Comparison of ENCODE assay signal across 8 mouse cellular contexts in the genomic region with DNA sequence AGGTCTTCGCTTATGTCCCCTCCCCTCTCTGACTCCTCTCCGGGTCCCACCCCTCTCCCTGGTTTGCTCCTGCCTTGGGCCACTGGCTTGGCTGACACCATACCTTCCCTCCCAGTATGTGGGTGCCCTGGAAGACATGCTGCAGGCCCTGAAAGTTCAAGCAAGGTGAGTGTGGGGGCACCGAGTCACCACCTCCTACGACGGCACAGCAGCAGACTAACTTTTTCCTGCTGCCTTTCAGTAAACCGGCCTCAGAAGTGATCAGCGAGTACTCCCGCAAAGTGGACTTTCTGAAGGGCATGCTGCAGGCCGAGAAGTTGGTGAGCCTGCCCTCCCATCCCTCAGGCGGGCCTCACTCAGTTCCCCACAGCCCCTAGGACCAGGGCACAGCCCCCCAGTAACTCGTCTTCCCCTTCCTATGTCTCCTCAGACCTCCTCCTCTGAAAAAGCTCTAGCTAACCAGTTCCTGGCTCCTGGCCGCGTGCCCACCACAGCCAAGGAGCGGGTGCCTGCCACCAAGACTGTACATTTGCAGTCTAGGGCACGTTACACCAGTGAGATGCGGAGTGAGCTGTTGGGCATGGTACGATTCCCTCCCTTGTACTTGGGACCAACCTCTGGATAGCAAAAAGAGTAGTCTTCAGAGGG. TPM values are rescaled to one million over a fixed set of nuclear protein-coding genes. Genes with fewer than 3 reads are reported as not detected.
DNase-seq lines count a peak whose midpoint lies in the region; ATAC-seq and TF ChIP-seq lines count a peak whose summit lies in the region.

No protein-coding gene starts in this region.

- TF ChIP-seq CTCF in embryonic fibroblast, embryonic 13.5 days (IDR thresholded peaks at IDR 0.05; ENCODE audit: borderline replicate concordance, insufficient read depth, low read length): no peak
- no peak for TF ChIP-seq CTCF in stomach, postnatal 0 days (IDR thresholded peaks at IDR 0.05; ENCODE audit: low read depth)

- TF ChIP-seq EP300 in stomach, postnatal 0 days (optimal IDR thresholded peaks at IDR 0.05): no peak

- no peak; the same call in 1 of the 2 replicates for ATAC-seq in heart, embryonic 14.5 days (ENCODE audit: insufficient number of reproducible peaks, insufficient read depth, low FRiP score, low read depth)
- no peak for ATAC-seq in limb, embryonic 14.5 days (ENCODE audit: low FRiP score, low read depth)
- no peak for ATAC-seq in stomach, postnatal 0 days (ENCODE audit: low FRiP score, low TSS enrichment)

- H3K36me3 ChIP-seq in heart, embryonic 14.5 days (ENCODE audit: control insufficient read depth, insufficient read depth, low read length): peaks cover 14% of the 10 kb centered on the region
- peaks cover 19% of the 10 kb centered on the region for H3K36me3 ChIP-seq in ES-E14 (ENCODE audit: control insufficient read depth, insufficient read depth, low read length, poor library complexity, severe bottlenecking)
- peaks cover 15% of the 10 kb centered on the region for H3K36me3 ChIP-seq in limb, embryonic 14.5 days (ENCODE audit: control insufficient read depth, insufficient read depth, low read length)
- H3K36me3 ChIP-seq in stomach, postnatal 0 days (ENCODE audit: control insufficient read depth, insufficient read depth, low read length): peaks cover 10% of the 10 kb centered on the region

- WGBS in heart, embryonic 14.5 days: 40% methylated on average over 17 of the region's 17 CpGs
- 46% methylated on average over 17 of the region's 17 CpGs for WGBS in limb, embryonic 14.5 days
- WGBS in stomach, postnatal 0 days: 35% methylated on average over 17 of the region's 17 CpGs

- no peaks in the 10 kb centered on the region for H3K9me3 ChIP-seq in heart, embryonic 14.5 days (ENCODE audit: control insufficient read depth, low read length)
- H3K9me3 ChIP-seq in ES-E14 (ENCODE audit: control insufficient read depth, insufficient read depth, low read depth, low read length): no peaks in the 10 kb centered on the region
- H3K9me3 ChIP-seq in limb, embryonic 14.5 days (ENCODE audit: control insufficient read depth, low read length): no peaks in the 10 kb centered on the region
- H3K9me3 ChIP-seq in stomach, postnatal 0 days (ENCODE audit: control insufficient read depth, low read length): no peaks in the 10 kb centered on the region

- no peaks in the 10 kb centered on the region for H3K27me3 ChIP-seq in heart, embryonic 14.5 days (ENCODE audit: control insufficient read depth, insufficient read depth, low read length)
- no peaks in the 10 kb centered on the region for H3K27me3 ChIP-seq in limb, embryonic 14.5 days (ENCODE audit: control insufficient read depth, insufficient read depth, low read length)
- no peaks in the 10 kb centered on the region for H3K27me3 ChIP-seq in stomach, postnatal 0 days (ENCODE audit: control insufficient read depth, insufficient read depth, low read length)

- H3K4me3 ChIP-seq in heart, embryonic 14.5 days (ENCODE audit: control insufficient read depth in 1 of 2, insufficient read depth in 1 of 2, low read depth in 1 of 2, low read length in 2 of 2): peak overlapping the region; percentile 66 to 80
- H3K4me3 ChIP-seq in ES-E14 (ENCODE audit: insufficient read depth in 1 of 2, low read depth in 1 of 2, low read length in 2 of 2, poor library complexity in 1 of 2, severe bottlenecking in 1 of 2): peak overlapping the region; percentile 90 to 97
- H3K4me3 ChIP-seq in embryonic fibroblast, embryonic 13.5 days (ENCODE audit: insufficient read depth, low read length): peak overlapping the region; percentile 62
- H3K4me3 ChIP-seq in limb, embryonic 14.5 days (replicated peaks; ENCODE audit: low read length): peak overlapping the region; percentile 66
- peak overlapping the region; percentile 72 for H3K4me3 ChIP-seq in stomach, postnatal 0 days (ENCODE audit: low read depth, low read length)

- peak; percentile 74 for TF ChIP-seq POLR2A in embryonic fibroblast, embryonic 13.5 days (IDR thresholded peaks at IDR 0.05; ENCODE audit: low read depth, low read length)
- TF ChIP-seq POLR2A in limb, embryonic 14.5 days (IDR thresholded peaks at IDR 0.05; ENCODE audit: borderline replicate concordance, extremely low read depth, insufficient read depth, insufficient read length): no peak

- H3K27ac ChIP-seq in heart, embryonic 14.5 days (replicated peaks in 1 of 2; ENCODE audit: control insufficient read depth in 1 of 2, insufficient read depth in 1 of 2, low read depth in 2 of 2, low read length in 2 of 2): peak overlapping the region; percentile 89 to 95
- peak overlapping the region; percentile 48 for H3K27ac ChIP-seq in ES-E14 (ENCODE audit: insufficient read depth, low read depth, low read length, poor library complexity, severe bottlenecking)
- peak overlapping the region; percentile 78 for H3K27ac ChIP-seq in embryonic fibroblast, embryonic 13.5 days (ENCODE audit: insufficient read depth, low read length)
- H3K27ac ChIP-seq in limb, embryonic 14.5 days (replicated peaks; ENCODE audit: low read depth, low read length): peak overlapping the region; percentile 90
- peak overlapping the region; percentile 93 for H3K27ac ChIP-seq in stomach, postnatal 0 days (replicated peaks)

- in situ Hi-C loops in ES-E14 (cut with MboI; ENCODE audit: low sequenced_read_pairs in 2 of 2, unreplicated experiment in 2 of 2): no loop called here

- H3K4me1 ChIP-seq in heart, embryonic 14.5 days (ENCODE audit: control insufficient read depth in 2 of 2, insufficient read depth in 2 of 2, low read length in 2 of 2): peaks cover 4 to 24% of the 10 kb centered on the region in 2 experiments
- H3K4me1 ChIP-seq in ES-E14 (ENCODE audit: control insufficient read depth in 2 of 2, insufficient read depth in 2 of 2, low read length in 2 of 2, poor library complexity in 1 of 2): peaks cover 3 to 15% of the 10 kb centered on the region in 2 experiments; a peak in 2 of 4 replicates
- peaks cover 8% of the 10 kb centered on the region for H3K4me1 ChIP-seq in embryonic fibroblast, embryonic 13.5 days (ENCODE audit: control insufficient read depth, insufficient read depth, low read length)
- peaks cover 10% of the 10 kb centered on the region for H3K4me1 ChIP-seq in limb, embryonic 14.5 days (ENCODE audit: control insufficient read depth, insufficient read depth, low read length)
- no peaks in the 10 kb centered on the region for H3K4me1 ChIP-seq in stomach, postnatal 0 days (replicated peaks; ENCODE audit: control insufficient read depth, insufficient read depth)

- peak overlapping the region; percentile 86 for H3K9ac ChIP-seq in heart, embryonic 14.5 days (ENCODE audit: low read length)
- peak overlapping the region; percentile 84 for H3K9ac ChIP-seq in ES-E14 (ENCODE audit: insufficient read depth, low read depth, low read length, poor library complexity, severe bottlenecking)
- H3K9ac ChIP-seq in limb, embryonic 14.5 days (ENCODE audit: low read depth, low read length, severe bottlenecking): peak overlapping the region; percentile 65
- H3K9ac ChIP-seq in stomach, postnatal 0 days (ENCODE audit: low read length): peak overlapping the region; percentile 68

- DNase-seq in heart, adult 9 months (ENCODE audit: low spot score in 2 of 2): no peak
- DNase-seq in ES-E14 (ENCODE audit: low read depth, low spot score): no peak
- DNase-seq in limb, embryonic 14.5 days (ENCODE audit: low spot score): no peak
- DNase-seq in stomach, postnatal 0 days (ENCODE audit: low spot score): no peak
- no peak for DNase-seq in gastrocnemius, postnatal 10 days
- no peak for DNase-seq in thymus, postnatal 4 days

- H3K4me2 ChIP-seq in heart, embryonic 14.5 days (ENCODE audit: low read length): peak overlapping the region; percentile 70
- peak overlapping the region; percentile 66 for H3K4me2 ChIP-seq in limb, embryonic 14.5 days (replicated peaks; ENCODE audit: low read depth, low read length, severe bottlenecking)
- H3K4me2 ChIP-seq in stomach, postnatal 0 days (replicated peaks; ENCODE audit: low read depth): peak overlapping the region; percentile 78

RNA-seq across cellular contexts. Expression of a gene that starts 1.0 kb away (rescaled TPM):
- 87.1 and 95.4 TPM in 2 replicates for polyA plus RNA-seq in heart, embryonic 14.5 days (2014; fragmentation: Nextera tagmentation; extraction: Ambion mirVana)
- total RNA-seq in ES-E14 (2012; rRNA removed): 112 and 144 TPM in 2 replicates
- polyA plus RNA-seq in embryonic fibroblast, embryonic 13.5 days (2011; ENCODE audit: insufficient read length, low read depth, missing spikeins): 94.8 and 97.6 TPM in 2 replicates
- 158 and 189 TPM in 2 replicates for polyA plus RNA-seq in limb, embryonic 14.5 days (2012; rRNA removed)
- 114 and 128 TPM in 2 replicates for polyA plus RNA-seq in limb, embryonic 14.5 days (2014; fragmentation: Nextera tagmentation; extraction: Ambion mirVana)
- 97.1 and 107 TPM in 2 replicates for polyA plus RNA-seq in stomach, postnatal 0 days (2015; fragmentation: Nextera tagmentation; extraction: Ambion mirVana)
- total RNA-seq in gastrocnemius, postnatal 10 days (2021): 100 to 1,000 TPM; 124 to 132 TPM

RNA-seq across cellular contexts. Expression of a gene that starts 3.4 kb away (rescaled TPM):
- polyA plus RNA-seq in heart, embryonic 14.5 days (2014; fragmentation: Nextera tagmentation; extraction: Ambion mirVana): 3.6 TPM in 2 replicates
- total RNA-seq in ES-E14 (2012; rRNA removed): 7.4 and 9.4 TPM in 2 replicates
- polyA plus RNA-seq in embryonic fibroblast, embryonic 13.5 days (2011; ENCODE audit: insufficient read length, low read depth, missing spikeins): 2.3 and 3.2 TPM in 2 replicates
- polyA plus RNA-seq in limb, embryonic 14.5 days (2012; rRNA removed): 4.2 and 4.6 TPM in 2 replicates
- 3.8 and 4.3 TPM in 2 replicates for polyA plus RNA-seq in limb, embryonic 14.5 days (2014; fragmentation: Nextera tagmentation; extraction: Ambion mirVana)
- 8.2 and 9.1 TPM in 2 replicates for polyA plus RNA-seq in stomach, postnatal 0 days (2015; fragmentation: Nextera tagmentation; extraction: Ambion mirVana)
- 1 to 10 TPM; 7.4 to 8.1 TPM for total RNA-seq in gastrocnemius, postnatal 10 days (2021)

RNA-seq across cellular contexts. Expression of a gene that starts 14.1 kb away (rescaled TPM):
- 57.1 and 62.4 TPM in 2 replicates for polyA plus RNA-seq in heart, embryonic 14.5 days (2014; fragmentation: Nextera tagmentation; extraction: Ambion mirVana)
- total RNA-seq in ES-E14 (2012; rRNA removed): 52.8 and 63.1 TPM in 2 replicates
- 40.8 and 48.9 TPM in 2 replicates for polyA plus RNA-seq in embryonic fibroblast, embryonic 13.5 days (2011; ENCODE audit: insufficient read length, low read depth, missing spikeins)
- polyA plus RNA-seq in limb, embryonic 14.5 days (2012; rRNA removed): 80.8 and 113 TPM in 2 replicates
- polyA plus RNA-seq in limb, embryonic 14.5 days (2014; fragmentation: Nextera tagmentation; extraction: Ambion mirVana): 63.1 and 66.9 TPM in 2 replicates
- 47.0 and 56.1 TPM in 2 replicates for polyA plus RNA-seq in stomach, postnatal 0 days (2015; fragmentation: Nextera tagmentation; extraction: Ambion mirVana)
- total RNA-seq in gastrocnemius, postnatal 10 days (2021): 10 to 100 TPM; 23.2 to 29.7 TPM

RNA-seq across cellular contexts. Expression of a gene that starts 27.9 kb away (rescaled TPM):
- polyA plus RNA-seq in heart, embryonic 14.5 days (2014; fragmentation: Nextera tagmentation; extraction: Ambion mirVana): 10.8 TPM in 2 replicates
- total RNA-seq in ES-E14 (2012; rRNA removed): 2.0 and 2.4 TPM in 2 replicates
- not detected in 2 replicates for polyA plus RNA-seq in embryonic fibroblast, embryonic 13.5 days (2011; ENCODE audit: insufficient read length, low read depth, missing spikeins)
- 15.7 and 16.7 TPM in 2 replicates for polyA plus RNA-seq in limb, embryonic 14.5 days (2012; rRNA removed)
- polyA plus RNA-seq in limb, embryonic 14.5 days (2014; fragmentation: Nextera tagmentation; extraction: Ambion mirVana): 7.6 and 9.1 TPM in 2 replicates
- polyA plus RNA-seq in stomach, postnatal 0 days (2015; fragmentation: Nextera tagmentation; extraction: Ambion mirVana): 4.1 and 4.5 TPM in 2 replicates
- total RNA-seq in gastrocnemius, postnatal 10 days (2021): 10 to 100 TPM; 11.7 to 18.1 TPM

RNA-seq across cellular contexts. Expression of a gene that starts 29.0 kb away (rescaled TPM):
- polyA plus RNA-seq in heart, embryonic 14.5 days (2014; fragmentation: Nextera tagmentation; extraction: Ambion mirVana): 84.5 and 86.1 TPM in 2 replicates
- 40.7 and 47.4 TPM in 2 replicates for total RNA-seq in ES-E14 (2012; rRNA removed)
- 84.5 and 91.6 TPM in 2 replicates for polyA plus RNA-seq in embryonic fibroblast, embryonic 13.5 days (2011; ENCODE audit: insufficient read length, low read depth, missing spikeins)
- 117 and 122 TPM in 2 replicates for polyA plus RNA-seq in limb, embryonic 14.5 days (2012; rRNA removed)
- 87.7 and 88.6 TPM in 2 replicates for polyA plus RNA-seq in limb, embryonic 14.5 days (2014; fragmentation: Nextera tagmentation; extraction: Ambion mirVana)
- polyA plus RNA-seq in stomach, postnatal 0 days (2015; fragmentation: Nextera tagmentation; extraction: Ambion mirVana): 54.7 and 61.7 TPM in 2 replicates
- total RNA-seq in gastrocnemius, postnatal 10 days (2021): 10 to 100 TPM; 68.5 to 70.4 TPM
